Mouse (Mus musculus) thymus, postnatal 10 days (tissue): ENCODE data around the gene Foxf1.

Experiments
- DNase-seq, 2 experiments: peaks; one replicate each; pipeline ENCODE4 v3.0.0; 2021; ENCODE audit warnings: low spot score in 2 of 2

Foxf1 gene

GRCm38 (mm10) chr8:121129265-121129940 lies 45.2 kb downstream of the Foxf1 start:
- no peak for DNase-seq

GRCm38 (mm10) chr8:121130522-121130921 lies 46.3 kb downstream of the Foxf1 start:
- no peak for DNase-seq

GRCm38 (mm10) chr8:121132961-121133513 lies 48.9 kb downstream of the Foxf1 start:
- DNase-seq = no peak

- DNase-seq = no peak
Observed at GRCm38 (mm10) chr8:121134102-121134501, 49.9 kb downstream of the Foxf1 start.

DNA sequence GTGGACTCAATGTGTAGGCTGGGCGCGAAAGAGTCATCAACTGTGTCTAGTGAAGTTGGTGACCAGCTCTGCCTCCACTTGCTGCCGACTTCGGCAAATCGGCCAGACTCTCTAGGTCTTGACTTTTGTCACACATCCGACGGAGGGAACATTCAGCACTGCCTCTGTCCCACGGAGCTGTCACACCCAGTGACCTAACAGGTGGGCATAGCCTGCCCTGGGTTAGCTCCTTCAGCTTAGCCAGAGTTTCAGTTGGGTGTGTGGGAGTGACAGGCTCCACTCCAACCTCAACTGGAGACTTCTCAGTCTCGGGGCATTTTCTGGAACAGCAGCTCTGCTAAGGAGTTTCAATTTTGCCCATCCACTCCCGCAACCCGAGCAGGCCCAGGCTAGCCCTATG lies 50.3 kb downstream of the Foxf1 start:
- no peak for DNase-seq

DNA sequence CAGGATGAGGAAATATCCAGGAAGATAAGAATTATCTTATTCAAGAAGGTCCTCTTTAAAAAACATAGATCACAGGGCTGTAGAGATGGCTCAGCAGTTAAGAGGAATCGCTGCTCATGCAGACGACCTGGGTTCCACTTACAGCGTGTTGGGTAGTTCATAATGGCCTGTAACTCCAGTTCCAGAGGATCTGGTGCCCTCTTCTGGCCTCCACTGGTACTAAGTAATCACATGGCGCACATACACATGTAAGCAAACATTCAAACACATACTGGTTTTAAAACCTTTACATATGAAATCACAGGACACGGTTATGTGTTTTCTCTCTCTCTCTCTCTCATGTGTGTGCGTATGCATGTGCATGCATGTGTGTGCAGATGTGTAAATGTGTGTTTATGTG lies 52.7 kb downstream of the Foxf1 start:
- DNase-seq = no peak
